Mouse (Mus musculus) E14TG2a.4 (cell line): ENCODE data around the gene 4930470P17Rik.

Source experiments
- CTCF ChIP-seq: conservative IDR thresholded peaks from 2 replicates; pipeline ENCODE4 v1.5.1; 2014; ENCODE audit warnings: low read length
- NANOG ChIP-seq: IDR thresholded peaks from 2 replicates; pipeline ENCODE4 v1.6.1; 2014; ENCODE audit warnings: borderline replicate concordance, low read length, mixed read lengths
- POU5F1 ChIP-seq: IDR thresholded peaks from 2 replicates; pipeline ENCODE4 v1.6.1; 2014; ENCODE audit warnings: low read length, borderline replicate concordance

GRCm38 (mm10) chr2:170592161-170592560 is 9.7 kb downstream of the 4930470P17Rik start:
- no peak for TF ChIP-seq CTCF
- TF ChIP-seq NANOG, result no peak
- no peak for TF ChIP-seq POU5F1
